Mouse (Mus musculus) bone marrow macrophage, adult 2 months (primary cell): ENCODE results near the gene Ugt1a6b. TPM values are rescaled to one million over a fixed set of nuclear protein-coding genes. Genes with fewer than 3 reads are reported as not detected.

ENCODE experiments used
- H3K27ac ChIP-seq: 2 replicates; pipeline ENCODE4 v1.5.1; 2012; ENCODE audit warnings: low read depth, low read length; ENCODE audit not compliant: insufficient read depth
- H3K4me1 ChIP-seq: 2 replicates; pipeline ENCODE4 v1.6.1; 2012; ENCODE audit warnings: low read length; ENCODE audit not compliant: control insufficient read depth, insufficient read depth
- H3K4me3 ChIP-seq: 2 replicates; pipeline ENCODE4 v1.5.1; 2012; ENCODE audit warnings: mild to moderate bottlenecking, low read length, moderate library complexity; ENCODE audit not compliant: insufficient read depth
- CTCF ChIP-seq: IDR thresholded peaks from 2 replicates; pipeline ENCODE4 v1.5.1; 2012; ENCODE audit warnings: low read depth, mild to moderate bottlenecking, low read length, moderate library complexity
- POLR2A ChIP-seq: IDR thresholded peaks from 2 replicates; pipeline ENCODE4 v1.6.1; 2012; ENCODE audit warnings: mild to moderate bottlenecking, low read depth, low read length, borderline replicate concordance
- polyA plus RNA-seq: library from polyadenylated mRNA; stranded (reverse); fragments of >200 nt; gene quantifications from 2 replicates; pipeline ENCODE4 v1.2.4, GENCODE M21; 2012; ENCODE audit not compliant: missing spikeins, insufficient read depth, insufficient read length

The Ugt1a6b gene
- polyA plus RNA-seq, 1 experiment: 23.8 TPM

DNA sequence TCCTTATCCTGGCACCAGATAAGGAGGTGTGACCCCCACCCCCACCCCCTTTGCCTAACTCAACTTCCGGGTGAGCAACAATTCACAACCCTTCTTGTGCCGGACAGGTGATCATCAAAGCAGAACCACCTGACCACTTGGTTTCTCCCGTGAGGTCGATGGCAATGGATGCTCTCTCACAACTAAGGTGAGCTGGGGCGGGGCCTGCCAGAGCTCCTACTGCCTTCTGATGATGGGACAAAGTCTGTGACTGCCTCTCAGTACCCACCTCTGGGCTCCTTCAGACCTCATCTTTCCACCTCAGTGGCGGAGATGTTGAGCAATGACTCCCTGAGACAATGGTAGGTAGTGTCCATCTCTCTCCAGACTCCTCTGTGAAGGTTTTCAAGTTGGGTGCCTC lies 142.8 kb downstream of the Ugt1a6b start:
- TF ChIP-seq POLR2A: no peak
- no peak for TF ChIP-seq CTCF
- Histone ChIP-seq H3K27ac (no peak overlapping the region), H3K4me3 (no peak overlapping the region), H3K4me1 (no peaks in the 10 kb centered on the region)

DNA sequence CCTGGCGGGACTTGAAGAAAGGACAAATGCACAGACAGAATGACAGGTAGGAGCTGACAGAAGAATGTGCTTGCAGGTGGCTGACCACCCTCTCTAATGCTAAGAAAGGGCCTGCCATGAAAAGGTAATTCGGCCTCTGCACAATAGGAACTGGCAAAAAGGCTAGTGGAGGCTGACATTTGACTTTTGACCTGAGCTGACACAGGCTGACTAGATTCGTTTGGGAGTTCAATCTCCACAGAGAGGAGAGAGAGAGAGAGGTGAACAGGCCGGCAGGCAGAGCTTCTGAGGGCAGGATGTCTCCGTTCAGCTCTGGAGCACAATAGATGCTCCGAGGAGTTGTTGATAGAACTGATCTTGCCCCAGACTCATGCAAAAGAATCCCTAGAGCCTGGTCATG lies 143.3 kb downstream of the Ugt1a6b start:
- H3K4me3 ChIP-seq: no peak overlapping the region
- TF ChIP-seq CTCF (no peak), POLR2A (no peak)
- H3K4me1 ChIP-seq: no peaks in the 10 kb centered on the region
- H3K27ac ChIP-seq: no peak overlapping the region

DNA sequence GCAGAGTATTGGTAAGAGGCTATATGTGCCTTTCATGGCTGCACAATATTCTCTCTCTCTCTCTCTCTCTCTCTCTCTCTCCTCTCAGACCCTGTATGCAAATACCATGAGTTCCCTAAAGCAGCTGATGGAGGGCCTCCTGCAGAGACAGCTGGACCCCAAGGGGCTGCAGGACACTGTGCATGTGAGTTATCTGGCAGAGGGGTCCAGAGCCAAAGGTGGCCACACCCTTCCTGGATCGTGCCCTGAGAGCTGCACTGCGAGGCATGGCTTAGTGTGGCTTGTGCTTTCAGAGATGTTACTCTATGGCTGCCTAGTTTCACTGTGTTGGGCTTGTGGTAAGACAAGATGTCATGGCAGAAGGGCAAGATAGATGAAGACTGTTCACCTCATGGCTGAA lies 144.6 kb downstream of the Ugt1a6b start:
- H3K4me1 ChIP-seq: no peaks in the 10 kb centered on the region
- no peak overlapping the region for H3K27ac ChIP-seq
- no peak overlapping the region for H3K4me3 ChIP-seq
- no peak for TF ChIP-seq CTCF
- TF ChIP-seq POLR2A: no peak

DNA sequence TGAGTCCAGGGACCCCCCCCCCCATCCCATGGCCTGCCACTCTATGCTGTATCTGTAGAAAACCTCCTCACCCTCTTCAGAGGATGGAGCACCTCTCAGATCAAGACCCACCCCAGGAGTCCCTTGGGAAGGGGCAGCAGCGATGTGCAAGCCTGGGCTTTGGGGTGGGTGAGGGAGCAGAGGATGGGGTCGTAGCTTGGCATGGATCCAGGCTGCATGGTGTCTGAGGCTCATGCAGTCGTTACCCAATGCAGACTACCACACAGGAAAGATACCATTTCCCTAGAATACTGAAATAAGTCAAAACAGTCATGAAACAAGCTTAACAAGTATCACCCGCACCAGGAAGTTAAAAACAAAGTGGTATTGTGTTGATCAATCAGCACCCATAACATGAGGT lies 145.6 kb downstream of the Ugt1a6b start:
- Histone ChIP-seq H3K4me1 (no peaks in the 10 kb centered on the region), H3K27ac (no peak overlapping the region), H3K4me3 (no peak overlapping the region)
- TF ChIP-seq POLR2A (no peak), CTCF (no peak)

DNA sequence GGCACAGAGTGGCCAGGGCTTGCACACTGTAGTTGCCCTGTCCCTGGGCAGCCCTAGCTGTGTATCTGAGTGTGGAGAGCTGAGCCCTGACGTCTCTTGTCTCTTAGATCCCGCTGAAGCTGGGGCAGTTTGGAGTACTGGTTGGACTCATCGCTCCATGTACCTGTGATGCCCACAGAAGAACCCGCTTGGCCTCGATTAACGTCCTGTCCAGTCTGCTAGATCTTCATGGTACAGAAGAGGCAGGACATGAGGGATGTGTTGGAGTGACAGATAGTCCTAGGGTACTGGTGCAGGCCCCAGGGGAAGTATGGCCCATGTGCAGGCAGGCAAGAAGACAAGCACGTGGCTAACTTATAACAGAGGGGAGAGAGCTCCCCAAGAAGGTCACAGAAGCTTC lies 146.5 kb downstream of the Ugt1a6b start:
- H3K27ac ChIP-seq: no peak overlapping the region
- TF ChIP-seq POLR2A: no peak
- no peak for TF ChIP-seq CTCF
- H3K4me3 ChIP-seq: no peak overlapping the region
- no peaks in the 10 kb centered on the region for H3K4me1 ChIP-seq

DNA sequence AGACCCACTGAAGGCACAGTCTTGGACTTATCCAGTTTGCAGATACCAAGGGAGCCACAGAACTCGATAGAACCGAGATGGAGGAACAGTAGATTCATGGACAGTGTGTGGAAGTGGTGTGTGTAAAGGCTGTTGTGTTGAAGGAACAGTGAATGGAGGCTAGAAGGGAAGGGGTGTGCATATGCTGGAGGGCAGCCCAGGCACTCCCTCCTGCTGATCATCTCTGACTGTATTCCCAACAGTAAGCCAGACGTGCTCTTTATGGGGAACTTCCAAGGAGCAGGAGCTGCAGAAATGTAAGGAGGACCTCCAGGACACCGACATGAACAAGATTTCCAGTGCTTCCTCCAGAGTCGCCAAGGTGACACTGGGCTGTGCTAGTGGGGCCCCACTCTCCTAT lies 147.0 kb downstream of the Ugt1a6b start:
- no peak overlapping the region for H3K4me3 ChIP-seq
- no peaks in the 10 kb centered on the region for H3K4me1 ChIP-seq
- H3K27ac ChIP-seq: no peak overlapping the region
- TF ChIP-seq CTCF (no peak), POLR2A (no peak)

DNA sequence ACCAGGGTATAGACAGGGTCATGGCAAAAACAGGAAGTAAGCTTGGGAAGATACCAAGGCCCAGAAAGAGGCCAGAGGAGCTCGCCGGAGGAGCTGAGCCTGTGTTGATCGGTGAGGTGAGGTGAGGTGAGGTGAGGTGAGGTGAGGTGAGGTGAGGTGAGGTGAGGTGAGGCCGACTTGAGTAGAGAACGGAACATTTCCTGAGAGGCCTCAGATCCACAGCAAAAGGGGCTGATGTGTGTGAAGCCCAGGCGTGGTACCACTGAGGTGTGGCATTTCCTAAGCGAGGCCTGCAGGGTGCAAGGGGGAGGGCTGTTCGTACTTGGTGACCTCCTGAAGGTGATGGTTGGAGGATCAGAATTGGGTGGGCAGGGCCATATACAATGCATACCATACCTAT lies 150.1 kb downstream of the Ugt1a6b start:
- TF ChIP-seq POLR2A (no peak), CTCF (no peak)
- H3K4me3 ChIP-seq: no peak overlapping the region

DNA sequence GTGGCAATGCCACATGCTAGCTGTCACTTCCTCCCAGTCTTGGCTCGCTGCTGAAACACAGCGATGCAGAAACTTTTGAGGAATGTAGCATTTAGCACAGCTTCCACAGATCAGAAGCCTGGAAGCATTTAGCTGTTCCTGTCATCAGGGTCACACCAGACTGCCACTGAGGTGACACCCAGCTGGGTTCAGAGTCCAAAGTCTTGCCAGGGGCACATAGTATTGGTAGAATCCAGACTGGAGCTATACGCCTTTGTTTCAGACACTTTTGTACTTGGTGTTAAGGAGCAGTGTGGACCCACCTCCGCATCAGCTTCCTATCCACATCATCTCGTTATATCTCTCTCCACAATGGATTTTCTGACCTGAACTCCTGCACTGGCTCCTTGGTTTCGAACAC lies 150.5 kb downstream of the Ugt1a6b start:
- H3K4me3 ChIP-seq: no peak overlapping the region
- H3K4me1 ChIP-seq: no peaks in the 10 kb centered on the region
- no peak overlapping the region for H3K27ac ChIP-seq
- no peak for TF ChIP-seq CTCF
- TF ChIP-seq POLR2A: no peak

More for the DNA sequence above, 150.1 kb downstream of the Ugt1a6b start:
- Histone ChIP-seq H3K27ac (no peak overlapping the region), H3K4me1 (no peaks in the 10 kb centered on the region)

DNA sequence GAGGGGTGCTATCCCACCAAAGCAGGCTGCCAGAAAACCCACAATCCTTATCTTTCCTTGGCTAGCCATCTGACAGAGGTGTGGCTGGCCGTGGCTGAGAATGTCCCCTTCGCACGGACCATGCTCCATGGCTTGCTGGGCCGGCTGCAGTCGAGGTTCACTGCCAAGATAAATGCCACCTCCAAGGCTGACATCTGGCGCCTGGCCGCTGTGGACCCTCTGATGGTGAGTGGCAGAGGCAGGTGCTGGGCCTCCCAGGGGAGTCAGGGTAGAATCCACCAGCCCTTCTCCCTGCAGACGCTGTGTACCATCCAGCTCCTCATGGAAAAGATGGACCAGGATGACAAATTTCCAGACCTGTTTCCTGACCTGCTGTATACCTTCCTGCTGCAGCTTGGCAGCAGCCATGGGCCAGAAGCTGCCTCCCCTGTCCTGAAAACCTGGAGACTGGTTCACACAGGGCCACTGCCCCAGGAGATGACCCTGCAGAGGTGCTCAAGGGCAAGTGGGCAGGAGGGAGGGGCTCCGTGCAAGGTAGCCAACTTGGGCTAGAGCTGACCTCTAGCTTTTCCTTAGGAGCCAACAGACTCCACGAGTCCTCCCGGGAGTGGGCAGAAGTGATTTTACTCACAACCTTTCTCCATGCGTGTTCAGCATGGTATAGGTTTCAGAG lies 151.9 kb downstream of the Ugt1a6b start:
- no peak for TF ChIP-seq CTCF
- Histone ChIP-seq H3K27ac (no peak overlapping the region), H3K4me3 (no peak overlapping the region), H3K4me1 (no peaks in the 10 kb centered on the region)

DNA sequence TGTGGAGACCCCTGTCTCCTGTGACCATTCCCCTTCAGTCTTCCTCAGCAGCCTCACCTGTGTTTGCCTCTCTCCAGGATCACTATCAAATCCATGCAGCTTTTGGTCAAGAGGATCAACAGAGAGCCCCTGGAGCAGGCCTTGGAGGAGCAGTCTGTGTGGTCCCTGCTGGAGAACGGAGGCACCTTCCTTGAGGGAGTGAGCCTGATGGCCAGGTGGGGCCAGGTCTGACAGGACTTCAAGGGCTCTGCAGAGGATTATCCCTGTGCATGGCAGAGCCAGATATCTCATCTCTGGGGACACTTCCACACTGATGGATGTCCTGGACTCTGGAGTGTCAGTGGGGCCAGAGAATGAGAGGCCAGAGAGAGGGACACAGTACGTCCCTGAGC lies 152.4 kb downstream of the Ugt1a6b start:
- Histone ChIP-seq H3K4me3 (no peak overlapping the region), H3K27ac (no peak overlapping the region), H3K4me1 (no peaks in the 10 kb centered on the region)
- TF ChIP-seq CTCF (no peak), POLR2A (no peak)
